Mouse (Mus musculus) thymus, adult 2 months (tissue): Measurements from ENCODE around the gene Cdca3.

Source experiments
- CTCF ChIP-seq: fragments of 200-500 bp; IDR thresholded peaks from 2 replicates; pipeline ENCODE4 v1.5.1; 2012; ENCODE audit warnings: mild to moderate bottlenecking, control low read depth, low read length, moderate library complexity, borderline replicate concordance; ENCODE audit not compliant: control insufficient read depth, poor library complexity, insufficient read depth; ENCODE audit errors: extremely low read depth
- POLR2A ChIP-seq: fragments of 200-500 bp; IDR thresholded peaks from 2 replicates; pipeline ENCODE4 v1.6.1; 2012; ENCODE audit warnings: mild to moderate bottlenecking, low read length, control low read depth, moderate library complexity; ENCODE audit not compliant: control insufficient read depth, poor library complexity, insufficient read depth; ENCODE audit errors: extremely low read depth

DNA sequence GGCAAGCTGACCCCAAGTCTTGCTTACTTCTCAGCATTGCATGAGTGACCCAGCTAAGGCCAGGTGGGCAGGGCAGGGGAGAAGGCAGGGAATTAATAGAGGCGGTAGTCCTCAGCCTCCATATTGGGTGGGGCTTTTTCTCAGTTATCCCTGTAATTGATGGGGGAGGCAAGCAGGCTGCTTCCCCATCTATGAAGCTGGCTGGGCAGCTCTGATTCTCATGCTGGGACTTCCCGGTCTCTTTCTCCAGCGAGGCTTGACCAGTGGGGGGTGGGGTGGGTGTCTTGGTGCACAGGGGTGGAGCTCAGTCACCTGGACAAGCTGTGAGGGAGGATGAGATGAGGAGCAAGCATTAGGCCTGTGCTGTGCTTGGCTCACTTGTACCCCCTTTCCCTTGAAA, 32.5 kb downstream of the Cdca3 start:
- no peak for TF ChIP-seq CTCF
- TF ChIP-seq POLR2A = no peak
